Mouse (Mus musculus) layer of hippocampus, adult 2 months (tissue): Measurements from ENCODE around the gene Snx30. TPM values are rescaled to one million over a fixed set of nuclear protein-coding genes. Genes with fewer than 3 reads are reported as not detected.
A peak's percentile ranks its signal among the peaks of the same experiment; 100 is the strongest.

ENCODE experiments used
- DNase-seq, 2 experiments: peaks; one replicate each; pipeline ENCODE4 v3.0.0; 2022; ENCODE audit warnings: low spot score in 2 of 2
- H3K27ac ChIP-seq: fragments of 200-600 bp; 2 replicates; pipeline ENCODE4 v1.8.1; 2022
- H3K4me3 ChIP-seq: fragments of 200-600 bp; 2 replicates; pipeline ENCODE4 v1.8.1; 2022; ENCODE audit warnings: mild to moderate bottlenecking
- CTCF ChIP-seq: fragments of 200-600 bp; conservative IDR thresholded peaks from 2 replicates; pipeline ENCODE4 v1.8.1; 2022; ENCODE audit warnings: antibody characterized with exemption, mild to moderate bottlenecking, moderate library complexity
- total RNA-seq, 2 experiments: library from RNA; stranded (reverse); gene quantifications; 2 replicates each; pipeline ENCODE4 v1.2.3; 2021

The Snx30 gene
- total RNA-seq, 2 experiments from 2014 or later: 40.3 to 44.6 TPM

GRCm38 (mm10) chr4:59873240-59873639, 67.6 kb downstream of the Snx30 start:
- Histone ChIP-seq H3K4me3 (no peak overlapping the region), H3K27ac (no peak overlapping the region)
- DNase-seq: no peak
- TF ChIP-seq CTCF: no peak

GRCm38 (mm10) chr4:59873830-59874229, 68.2 kb downstream of the Snx30 start:
- no peak overlapping the region for H3K4me3 ChIP-seq
- no peak overlapping the region for H3K27ac ChIP-seq
- no peak for DNase-seq
- TF ChIP-seq CTCF: no peak

GRCm38 (mm10) chr4:59876570-59876969, 70.9 kb downstream of the Snx30 start:
- peak overlapping the region; percentile 32 for H3K27ac ChIP-seq
- TF ChIP-seq CTCF: no peak
- DNase-seq: no peak

GRCm38 (mm10) chr4:59877025-59877424, 71.4 kb downstream of the Snx30 start:
- H3K27ac ChIP-seq: peak overlapping the region; percentile 32
- no peak for TF ChIP-seq CTCF
- no peak for DNase-seq
- H3K4me3 ChIP-seq: no peak overlapping the region

More at GRCm38 (mm10) chr4:59876570-59876969, 70.9 kb downstream of the Snx30 start:
- H3K4me3 ChIP-seq: no peak overlapping the region

- no peak overlapping the region for H3K4me3 ChIP-seq
- H3K27ac ChIP-seq: no peak overlapping the region
- TF ChIP-seq CTCF: no peak
- no peak for DNase-seq
These were observed 73.0 kb downstream of the Snx30 start for GRCm38 (mm10) chr4:59878595-59878994.

- TF ChIP-seq CTCF: no peak
- DNase-seq: no peak
- Histone ChIP-seq H3K4me3 (no peak overlapping the region), H3K27ac (peak overlapping the region; percentile 10; the same call in 1 of the 2 replicates)
These were observed 73.8 kb downstream of the Snx30 start for GRCm38 (mm10) chr4:59879444-59879843.

- TF ChIP-seq CTCF: no peak
- no peak for DNase-seq
- H3K27ac ChIP-seq: no peak overlapping the region
- no peak overlapping the region for H3K4me3 ChIP-seq
These were observed 75.1 kb downstream of the Snx30 start for GRCm38 (mm10) chr4:59880725-59881124.

- DNase-seq: no peak
- TF ChIP-seq CTCF: peak; percentile 48
- Histone ChIP-seq H3K4me3 (no peak overlapping the region), H3K27ac (no peak overlapping the region)
These were observed 75.6 kb downstream of the Snx30 start for GRCm38 (mm10) chr4:59881210-59881609.

- H3K27ac ChIP-seq: no peak overlapping the region
- no peak overlapping the region for H3K4me3 ChIP-seq
- TF ChIP-seq CTCF: no peak
- no peak for DNase-seq
These were observed 78.6 kb downstream of the Snx30 start for GRCm38 (mm10) chr4:59884136-59884696.

GRCm38 (mm10) chr4:59886281-59886680, 80.6 kb downstream of the Snx30 start:
- Histone ChIP-seq H3K4me3 (no peak overlapping the region), H3K27ac (no peak overlapping the region)
- no peak for TF ChIP-seq CTCF
- DNase-seq: no peak

GRCm38 (mm10) chr4:59887011-59887410, 81.4 kb downstream of the Snx30 start:
- Histone ChIP-seq H3K27ac (no peak overlapping the region), H3K4me3 (no peak overlapping the region)
- no peak for DNase-seq
- TF ChIP-seq CTCF: no peak

- Histone ChIP-seq H3K27ac (0 out of 2 replicates have a peak overlapping the region, but pooled peaks have one; percentile 10), H3K4me3 (no peak overlapping the region)
- DNase-seq: no peak
- TF ChIP-seq CTCF: no peak
These were observed 82.4 kb downstream of the Snx30 start for GRCm38 (mm10) chr4:59888014-59888413.

GRCm38 (mm10) chr4:59890086-59890600, 84.5 kb downstream of the Snx30 start:
- no peak for DNase-seq
- Histone ChIP-seq H3K4me3 (no peak overlapping the region), H3K27ac (peak overlapping the region; percentile 3; the same call in 1 of the 2 replicates)
- TF ChIP-seq CTCF: no peak

- DNase-seq: no peak
- TF ChIP-seq CTCF: no peak
- H3K4me3 ChIP-seq: no peak overlapping the region
- H3K27ac ChIP-seq: no peak overlapping the region
These were observed 86.2 kb downstream of the Snx30 start for GRCm38 (mm10) chr4:59891723-59892416.
